Mouse (Mus musculus): Measurements from ENCODE around the gene Syngr2. TPM values are rescaled to one million over a fixed set of nuclear protein-coding genes. Genes with fewer than 3 reads are reported as not detected.

Gene Syngr2
- polyA plus RNA-seq, 2 experiments: 36.5 to 50.4 TPM

GRCm38 (mm10) chr11:117857462-117857861 is 48.0 kb downstream of the Syngr2 start:
- Histone ChIP-seq H3K36me3 (replicated peaks; ENCODE audit: control insufficient read depth, insufficient read depth, low read depth) (peaks cover 52% of the 10 kb centered on the region), H3K4me2 (ENCODE audit: low read depth) (no peak overlapping the region), H3K9me3 (ENCODE audit: control insufficient read depth, low read length) (no peaks in the 10 kb centered on the region), H3K27ac (no peak overlapping the region), H3K4me3 (ENCODE audit: insufficient read depth in 1 of 2, low read depth in 2 of 2, low read length in 2 of 2) (no peak overlapping the region), H3K9ac (replicated peaks) (no peak overlapping the region), H3K4me1 (replicated peaks; ENCODE audit: control insufficient read depth in 2 of 2, insufficient read depth in 2 of 2, low read length in 1 of 2) (no peaks in the 10 kb centered on the region), H3K27me3 (ENCODE audit: control insufficient read depth, insufficient read depth, low read length) (peaks cover 34% of the 10 kb centered on the region)
- ATAC-seq (ENCODE audit: insufficient read depth) (peak; percentile 14; the same call in 1 of the 2 replicates), DNase-seq (ENCODE audit: low read depth in 3 of 3, low spot score in 3 of 3) (no peak)
- WGBS (ENCODE audit: insufficient replicate concordance): 91% methylated on average over 10 of the region's 10 CpGs
- TF ChIP-seq EP300 (IDR thresholded peaks at IDR 0.05; ENCODE audit: low read depth) (no peak), CTCF (IDR thresholded peaks at IDR 0.05; ENCODE audit: low read depth) (no peak)

- Histone ChIP-seq H3K9ac (replicated peaks) (no peak overlapping the region), H3K4me3 (ENCODE audit: insufficient read depth in 1 of 2, low read depth in 2 of 2, low read length in 2 of 2) (no peak overlapping the region), H3K27ac (no peak overlapping the region), H3K36me3 (replicated peaks; ENCODE audit: control insufficient read depth, insufficient read depth, low read depth) (peaks cover 42% of the 10 kb centered on the region), H3K4me1 (replicated peaks; ENCODE audit: control insufficient read depth in 2 of 2, insufficient read depth in 2 of 2, low read length in 1 of 2) (no peaks in the 10 kb centered on the region), H3K9me3 (ENCODE audit: control insufficient read depth, low read length) (no peaks in the 10 kb centered on the region), H3K27me3 (ENCODE audit: control insufficient read depth, insufficient read depth, low read length) (peaks cover 34% of the 10 kb centered on the region), H3K4me2 (ENCODE audit: low read depth) (no peak overlapping the region)
- ATAC-seq (ENCODE audit: insufficient read depth) (no peak), DNase-seq (ENCODE audit: low read depth in 3 of 3, low spot score in 3 of 3) (no peak)
- TF ChIP-seq CTCF (IDR thresholded peaks at IDR 0.05; ENCODE audit: low read depth): no peak
- TF ChIP-seq EP300 (IDR thresholded peaks at IDR 0.05; ENCODE audit: low read depth): no peak
- 45% methylated on average over 3 of the region's 3 CpGs for WGBS (ENCODE audit: insufficient replicate concordance)
These were observed 48.9 kb downstream of the Syngr2 start for GRCm38 (mm10) chr11:117858392-117858791.

GRCm38 (mm10) chr11:117860601-117861000 is 51.1 kb downstream of the Syngr2 start, which contains the start of gene Tmem235:
Gene Tmem235 (plus strand): TSS chr11:117860752.
- no peaks in the 10 kb centered on the region for H3K9me3 ChIP-seq (ENCODE audit: control insufficient read depth, low read length)
- no peak within 1 kb of the TSS for H3K4me3 ChIP-seq (ENCODE audit: insufficient read depth in 1 of 2, low read depth in 2 of 2, low read length in 2 of 2)
- no peak for DNase-seq (ENCODE audit: low read depth in 3 of 3, low spot score in 3 of 3)
- H3K4me2 ChIP-seq (ENCODE audit: low read depth): no peak within 1 kb of the TSS
- peaks cover 34% of the 10 kb centered on the region for H3K27me3 ChIP-seq (ENCODE audit: control insufficient read depth, insufficient read depth, low read length)
- no peak for ATAC-seq (ENCODE audit: insufficient read depth)
- no peaks in the 10 kb centered on the region for H3K4me1 ChIP-seq (replicated peaks; ENCODE audit: control insufficient read depth in 2 of 2, insufficient read depth in 2 of 2, low read length in 1 of 2)
- no peak within 1 kb of the TSS for H3K27ac ChIP-seq
- WGBS (ENCODE audit: insufficient replicate concordance): 7% methylated on average over 23 of the region's 23 CpGs
- peaks cover 20% of the 10 kb centered on the region for H3K36me3 ChIP-seq (replicated peaks; ENCODE audit: control insufficient read depth, insufficient read depth, low read depth)
- H3K9ac ChIP-seq (replicated peaks): no peak within 1 kb of the TSS
- no peak; the same call in 1 of the 2 replicates for TF ChIP-seq CTCF (IDR thresholded peaks at IDR 0.05; ENCODE audit: low read depth)
- TF ChIP-seq EP300 (IDR thresholded peaks at IDR 0.05; ENCODE audit: low read depth): no peak

- H3K27me3 ChIP-seq (ENCODE audit: control insufficient read depth, insufficient read depth, low read length): peaks cover 34% of the 10 kb centered on the region
- no peak for TF ChIP-seq EP300 (IDR thresholded peaks at IDR 0.05; ENCODE audit: low read depth)
- TF ChIP-seq CTCF (IDR thresholded peaks at IDR 0.05; ENCODE audit: low read depth): no peak
- no peak for ATAC-seq (ENCODE audit: insufficient read depth)
- no peak overlapping the region for H3K9ac ChIP-seq (replicated peaks)
- H3K4me3 ChIP-seq (ENCODE audit: insufficient read depth in 1 of 2, low read depth in 2 of 2, low read length in 2 of 2): no peak overlapping the region
- no peaks in the 10 kb centered on the region for H3K4me1 ChIP-seq (replicated peaks; ENCODE audit: control insufficient read depth in 2 of 2, insufficient read depth in 2 of 2, low read length in 1 of 2)
- 35% methylated on average over 11 of the region's 11 CpGs for WGBS (ENCODE audit: insufficient replicate concordance)
- no peaks in the 10 kb centered on the region; the same call in 1 of the 2 replicates for H3K36me3 ChIP-seq (replicated peaks; ENCODE audit: control insufficient read depth, insufficient read depth, low read depth)
- no peak overlapping the region for H3K27ac ChIP-seq
- H3K9me3 ChIP-seq (ENCODE audit: control insufficient read depth, low read length): no peaks in the 10 kb centered on the region
- no peak for DNase-seq (ENCODE audit: low read depth in 3 of 3, low spot score in 3 of 3)
- H3K4me2 ChIP-seq (ENCODE audit: low read depth): no peak overlapping the region
These were observed 53.8 kb downstream of the Syngr2 start for GRCm38 (mm10) chr11:117863174-117863856.

Other genes with a start within 250 kb of the Syngr2 start
- gene Tnrc6c, start 155.4 kb upstream of the Syngr2 start, polyA plus RNA-seq (2012; rRNA removed): 3.4 and 3.7 TPM in 2 replicates
- gene Tnrc6c, start 155.4 kb upstream of the Syngr2 start, polyA plus RNA-seq (2014; fragmentation: Nextera tagmentation; extraction: Ambion mirVana): 2.4 and 2.6 TPM in 2 replicates
- 28.1 and 29.8 TPM in 2 replicates for gene Tmc8, start 27.6 kb upstream of the Syngr2 start, polyA plus RNA-seq (2012; rRNA removed)
- gene Tmc8, start 27.6 kb upstream of the Syngr2 start, polyA plus RNA-seq (2014; fragmentation: Nextera tagmentation; extraction: Ambion mirVana): 9.9 and 13.1 TPM in 2 replicates
- gene Tmc6, start 27.5 kb upstream of the Syngr2 start, polyA plus RNA-seq (2012; rRNA removed): 32.1 and 51.8 TPM in 2 replicates
- gene Tmc6, start 27.5 kb upstream of the Syngr2 start, polyA plus RNA-seq (2014; fragmentation: Nextera tagmentation; extraction: Ambion mirVana): 40.5 and 44.1 TPM in 2 replicates
- gene 6030468B19Rik, start 12.0 kb upstream of the Syngr2 start, polyA plus RNA-seq (2012; rRNA removed): 104 and 133 TPM in 2 replicates
- 67.1 and 78.0 TPM in 2 replicates for gene 6030468B19Rik, start 12.0 kb upstream of the Syngr2 start, polyA plus RNA-seq (2014; fragmentation: Nextera tagmentation; extraction: Ambion mirVana)
- gene Gm20708, start within 50 bp of the Syngr2 start, polyA plus RNA-seq (2012; rRNA removed): 0.03 and 0.08 TPM in 2 replicates
- 0.10 and 0.28 TPM in 2 replicates for gene Gm20708, start within 50 bp of the Syngr2 start, polyA plus RNA-seq (2014; fragmentation: Nextera tagmentation; extraction: Ambion mirVana)
- gene Afmid, start 16.3 kb downstream of the Syngr2 start, polyA plus RNA-seq (2012; rRNA removed): 7.1 and 7.6 TPM in 2 replicates
- gene Afmid, start 16.3 kb downstream of the Syngr2 start, polyA plus RNA-seq (2014; fragmentation: Nextera tagmentation; extraction: Ambion mirVana): 7.5 and 9.8 TPM in 2 replicates
- 122 and 136 TPM in 2 replicates for gene Tk1, start 16.4 kb downstream of the Syngr2 start, polyA plus RNA-seq (2012; rRNA removed)
- 135 and 144 TPM in 2 replicates for gene Tk1, start 16.4 kb downstream of the Syngr2 start, polyA plus RNA-seq (2014; fragmentation: Nextera tagmentation; extraction: Ambion mirVana)
- 123 and 181 TPM in 2 replicates for gene Birc5, start 39.6 kb downstream of the Syngr2 start, polyA plus RNA-seq (2012; rRNA removed)
- 371 and 373 TPM in 2 replicates for gene Birc5, start 39.6 kb downstream of the Syngr2 start, polyA plus RNA-seq (2014; fragmentation: Nextera tagmentation; extraction: Ambion mirVana)
- 0.02 TPM in 1 of 2 replicates, not detected in the other for gene Tmem235, start 51.1 kb downstream of the Syngr2 start, polyA plus RNA-seq (2012; rRNA removed)
- not detected in 2 replicates for gene Tmem235, start 51.1 kb downstream of the Syngr2 start, polyA plus RNA-seq (2014; fragmentation: Nextera tagmentation; extraction: Ambion mirVana)
- gene Tha1, start 63.8 kb downstream of the Syngr2 start, polyA plus RNA-seq (2012; rRNA removed): 1.4 TPM in 2 replicates
- 0.83 and 1.6 TPM in 2 replicates for gene Tha1, start 63.8 kb downstream of the Syngr2 start, polyA plus RNA-seq (2014; fragmentation: Nextera tagmentation; extraction: Ambion mirVana)
- 6.5 and 7.0 TPM in 2 replicates for gene Socs3, start 160.4 kb downstream of the Syngr2 start, polyA plus RNA-seq (2012; rRNA removed)
- gene Socs3, start 160.4 kb downstream of the Syngr2 start, polyA plus RNA-seq (2014; fragmentation: Nextera tagmentation; extraction: Ambion mirVana): 2.2 and 2.7 TPM in 2 replicates
- gene Pgs1, start 176.6 kb downstream of the Syngr2 start, polyA plus RNA-seq (2012; rRNA removed): 11.9 and 12.9 TPM in 2 replicates
- 11.2 and 12.1 TPM in 2 replicates for gene Pgs1, start 176.6 kb downstream of the Syngr2 start, polyA plus RNA-seq (2014; fragmentation: Nextera tagmentation; extraction: Ambion mirVana)